Mouse (Mus musculus) telencephalon, adult 2 months (tissue): Measurements from ENCODE around the gene Zbtb8a.
A peak's percentile ranks its signal among the peaks of the same experiment; 100 is the strongest.
"Not testable (repeated sequence)": the region's sequence is repeated elsewhere in the genome, so short reads cannot be mapped to it uniquely, and the experiment has no call there.

Experiments used
- DNase-seq: peaks from one replicate; pipeline ENCODE4 v3.0.0-alpha.2; 2011; ENCODE audit warnings: low read depth, low spot score

The Zbtb8a gene

DNA sequence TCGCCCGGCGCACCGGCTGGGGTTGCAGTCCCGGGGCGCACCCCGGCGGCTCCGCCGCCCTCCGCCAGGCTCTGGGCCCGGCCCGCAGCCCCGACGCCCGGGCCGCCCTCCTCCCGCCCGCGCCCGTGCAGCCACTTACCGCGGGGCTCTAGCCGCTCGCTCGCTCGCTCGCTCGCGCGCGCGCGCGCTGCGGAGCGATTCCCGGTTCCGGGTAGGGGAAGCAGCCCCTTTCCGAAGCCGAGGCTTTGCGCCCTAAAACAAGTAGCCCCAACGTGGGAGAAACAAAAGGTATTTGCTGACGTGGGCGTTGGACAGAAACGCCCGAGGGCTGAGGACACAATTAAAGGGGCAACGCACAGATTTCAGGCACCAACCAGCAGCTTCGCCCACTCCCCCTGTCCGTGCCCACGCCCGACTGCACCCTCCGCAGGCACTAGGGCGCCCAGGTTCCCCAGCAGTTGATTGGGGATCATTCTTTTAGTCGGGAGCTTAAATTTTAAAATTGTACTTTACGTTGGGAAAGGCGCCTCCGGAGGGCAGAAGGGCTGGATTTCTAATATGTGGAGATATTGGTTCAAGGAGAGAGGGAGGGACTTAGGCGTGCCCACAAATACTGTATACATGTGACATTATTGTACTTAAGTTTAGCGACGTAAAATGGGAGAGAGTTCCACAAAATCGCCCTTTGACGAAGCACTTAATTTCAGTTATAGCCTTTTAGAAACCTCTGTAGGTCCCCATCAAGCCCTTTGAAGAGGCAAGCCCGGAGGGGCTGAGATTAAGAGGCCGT, at the start of gene Zbtb8a:
TSS of gene Zbtb8a (minus strand) at position 516 of the 790 bp plus-strand sequence.
- DNase-seq: no peak

DNA sequence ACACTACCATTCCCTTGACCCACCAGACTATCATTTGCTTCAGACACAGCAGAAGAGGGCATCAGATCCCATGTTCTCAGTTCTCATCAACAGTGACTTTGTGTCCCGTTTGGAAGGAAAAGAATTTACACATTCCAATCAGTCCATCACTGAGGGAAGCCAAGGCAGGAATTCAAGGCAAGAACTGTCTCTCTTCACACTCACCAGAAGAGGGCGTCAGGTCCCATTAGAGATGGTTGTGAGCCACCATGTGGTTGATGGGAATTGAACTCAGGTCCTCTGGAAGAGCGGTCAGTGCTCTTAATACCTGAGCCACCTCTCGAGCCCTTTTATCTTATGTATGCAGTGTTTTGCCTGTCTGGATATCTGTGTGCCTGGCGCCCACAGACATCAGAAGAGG, 40.4 kb upstream of the Zbtb8a start:
- no peak for DNase-seq

DNA sequence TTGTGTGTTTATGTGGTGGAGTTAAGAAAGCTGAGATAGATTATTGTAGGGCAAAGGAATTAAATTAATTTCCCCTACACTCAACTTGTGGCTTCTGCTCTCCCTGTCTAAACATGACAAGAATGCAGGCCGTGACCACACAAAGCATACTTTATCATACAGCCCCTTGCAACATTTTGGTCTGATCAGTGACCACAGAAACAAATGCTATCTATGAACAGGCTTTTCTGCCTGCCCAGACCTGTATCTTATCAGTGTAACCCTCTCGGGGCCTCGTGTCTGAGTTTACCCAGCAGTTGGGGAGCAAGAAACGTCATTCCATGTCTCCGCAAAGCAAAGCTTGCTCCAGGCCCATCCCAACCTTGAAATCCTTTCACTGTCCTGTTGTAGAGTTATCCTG, 38.6 kb upstream of the Zbtb8a start:
- no peak for DNase-seq

DNA sequence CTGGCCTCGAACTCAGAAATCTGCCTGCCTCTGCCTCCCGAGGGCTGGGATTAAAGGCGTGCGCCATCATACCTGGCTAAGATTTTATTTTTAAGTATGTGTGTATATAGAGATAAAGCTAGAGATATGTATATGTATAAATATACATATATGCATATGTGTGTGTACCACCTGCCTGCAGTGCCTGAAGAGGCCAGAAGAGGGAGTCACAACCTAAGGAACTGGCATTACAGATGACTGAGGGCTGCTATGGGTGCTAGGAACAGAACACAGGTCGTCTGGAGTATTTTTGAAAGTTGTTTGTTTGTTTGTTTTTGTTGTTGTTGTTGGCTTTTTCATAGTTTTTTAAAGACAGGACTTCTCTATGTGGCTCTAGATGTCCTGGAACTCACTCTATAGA, 38.0 kb upstream of the Zbtb8a start:
- no peak for DNase-seq

DNA sequence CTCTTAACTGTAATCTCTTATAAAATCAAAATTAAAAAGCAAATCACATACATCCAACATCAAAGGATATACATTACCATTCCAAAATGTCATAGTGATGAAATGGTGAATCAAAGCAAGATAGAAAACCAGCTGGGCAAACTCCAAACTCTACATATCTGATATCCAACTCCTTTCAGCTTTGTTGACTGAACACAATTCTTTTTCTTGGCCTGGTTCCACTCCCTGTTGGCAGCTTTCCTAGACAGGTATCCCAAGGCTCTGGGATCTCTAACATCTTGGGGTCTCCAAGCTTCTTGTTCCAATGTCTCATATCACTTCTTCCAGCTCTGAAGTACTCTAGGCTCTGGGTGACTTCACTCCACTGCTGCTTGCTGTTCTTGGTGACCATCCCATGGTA, 33.1 kb upstream of the Zbtb8a start:
- no peak for DNase-seq

DNA sequence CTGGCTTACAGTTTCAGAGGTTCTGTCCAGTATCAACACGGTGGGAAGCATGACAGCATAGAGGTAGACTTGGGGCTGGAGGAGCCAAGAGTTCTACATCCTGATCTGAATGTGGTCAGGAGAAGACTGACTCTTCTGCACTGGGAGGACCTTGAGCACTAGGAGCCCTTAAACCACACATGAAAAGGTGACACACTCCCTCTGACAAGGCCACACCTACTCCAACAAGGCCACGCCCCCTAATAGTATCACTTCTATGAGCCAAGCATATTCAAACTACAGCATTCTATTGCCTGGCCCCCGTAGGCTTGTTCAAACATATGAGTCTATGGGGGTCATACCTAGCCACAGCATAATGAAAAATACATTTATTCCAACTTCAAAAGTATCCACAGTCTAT, 32.6 kb upstream of the Zbtb8a start:
- DNase-seq: not testable (repeated sequence)

DNA sequence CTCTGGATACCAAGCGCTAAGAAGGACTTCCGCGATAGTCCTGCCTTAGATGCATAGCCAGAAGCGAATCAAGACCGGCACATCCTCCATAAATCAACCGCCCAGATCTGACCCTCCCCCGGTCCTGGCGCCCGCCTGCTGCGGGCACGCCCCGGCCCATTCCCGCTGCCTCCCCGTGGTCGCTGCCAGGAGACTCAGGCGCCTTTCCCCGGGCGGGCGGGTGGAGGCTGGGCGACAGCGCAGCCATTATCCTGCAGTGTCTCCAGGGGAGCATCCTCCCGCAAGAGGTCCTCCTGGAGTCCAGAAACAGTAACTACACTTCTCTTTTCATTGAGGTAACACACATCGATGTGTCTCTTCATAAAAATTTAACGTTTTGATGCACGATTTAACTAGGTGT, 28.5 kb upstream of the Zbtb8a start:
- peak; percentile 21 for DNase-seq

DNA sequence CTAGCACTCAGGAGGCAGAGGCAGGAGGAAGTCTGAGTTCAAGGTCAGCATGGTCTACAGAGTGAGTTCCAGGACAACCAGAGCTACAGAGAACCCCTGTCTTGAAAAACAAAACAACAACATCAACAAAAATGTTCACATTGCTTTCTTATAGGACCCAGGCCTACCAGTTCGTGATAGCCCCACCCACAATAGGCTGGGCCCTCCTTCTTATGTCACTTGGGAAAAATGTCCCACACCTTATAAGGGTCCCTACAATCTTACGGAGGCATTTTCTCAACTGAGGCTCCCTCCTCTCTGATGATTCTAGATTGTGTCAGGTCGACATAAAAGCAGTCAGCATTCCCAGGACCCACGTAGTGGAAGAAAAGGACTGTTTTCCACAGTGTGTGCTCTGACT, 21.9 kb upstream of the Zbtb8a start:
- DNase-seq: no peak

DNA sequence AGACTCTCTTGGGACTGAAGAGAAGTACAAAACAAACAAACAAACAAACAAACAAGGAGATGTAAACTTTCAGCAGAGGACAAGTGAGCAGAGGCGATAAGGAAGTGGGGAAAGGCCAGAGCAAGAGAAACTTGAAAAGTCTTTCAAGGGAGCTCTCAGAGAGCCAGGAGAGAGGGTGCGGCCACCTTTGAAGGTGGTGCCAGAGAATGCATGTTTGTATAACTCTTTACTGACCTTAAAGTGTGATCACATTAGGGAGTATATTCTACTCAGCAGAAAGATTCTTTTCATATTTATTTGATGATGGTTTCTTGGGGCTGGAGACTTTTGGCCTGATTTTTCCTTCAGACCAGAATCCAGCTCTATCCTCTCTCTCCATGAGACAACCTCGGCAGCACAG, 19.0 kb upstream of the Zbtb8a start:
- no peak for DNase-seq

DNA sequence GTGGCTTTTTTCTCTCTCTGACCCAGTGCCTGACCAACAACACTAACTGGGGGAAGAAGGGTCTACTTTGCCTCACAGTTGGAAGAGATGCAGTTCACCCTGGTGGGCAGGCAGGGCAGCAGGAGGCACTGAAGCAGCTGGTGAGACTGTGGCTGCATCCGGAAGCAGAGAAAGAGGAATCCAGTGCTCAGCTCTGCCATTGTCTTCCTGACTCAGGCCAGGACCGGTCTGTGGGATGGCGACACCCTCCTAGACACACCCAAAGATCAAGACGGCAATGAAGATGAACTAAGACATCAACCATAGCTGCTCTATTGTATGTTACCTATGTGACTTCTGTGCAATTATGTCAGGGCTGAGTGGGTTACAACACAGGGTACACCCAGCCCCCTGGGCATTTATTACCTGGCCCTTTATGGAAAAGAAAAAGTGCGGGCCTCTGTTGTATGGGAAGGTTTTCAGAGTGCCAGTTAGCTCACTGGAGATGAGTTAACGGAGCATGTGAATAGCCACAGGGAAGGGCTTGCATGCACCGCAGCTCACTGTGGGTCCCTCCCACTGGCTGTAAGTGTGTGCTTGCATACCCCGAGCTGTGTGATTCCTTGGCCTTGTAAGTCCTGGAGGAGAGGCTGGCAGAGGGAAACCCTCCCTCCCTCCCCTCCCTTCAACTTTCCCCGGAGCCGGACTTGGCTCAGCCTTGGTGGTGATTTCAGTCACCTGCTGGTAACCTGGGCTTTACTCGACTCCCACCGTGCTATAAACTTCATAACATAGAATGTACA, 16.4 kb upstream of the Zbtb8a start:
- no peak for DNase-seq

DNA sequence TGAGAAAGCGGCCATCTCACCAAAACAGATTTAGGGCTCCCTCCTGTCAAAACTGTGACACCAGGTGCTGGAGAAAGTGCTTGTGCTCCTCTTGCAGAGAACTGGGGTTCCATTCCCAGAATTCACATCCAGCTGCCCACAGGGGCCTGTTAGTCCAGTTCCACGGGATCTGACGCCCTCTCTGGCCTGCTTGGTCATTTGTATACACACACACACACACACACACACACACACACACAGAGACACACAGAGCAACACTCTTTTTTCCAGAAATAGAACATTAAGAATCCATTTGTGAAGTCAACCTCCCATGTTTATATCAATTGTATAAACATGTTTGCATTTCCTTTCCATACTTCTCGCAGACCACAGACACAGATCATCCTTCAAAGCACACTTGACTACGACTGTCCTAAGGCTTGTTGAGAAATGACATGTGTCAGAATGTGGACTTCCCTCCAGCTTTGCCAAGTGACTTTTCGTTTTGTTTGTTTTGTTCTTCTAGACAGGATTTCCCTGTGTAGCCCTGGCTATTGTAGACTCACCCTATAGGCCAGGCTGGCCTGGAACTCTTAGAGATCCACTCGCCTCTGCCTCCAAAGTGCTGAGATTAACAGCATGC, 13.1 kb upstream of the Zbtb8a start:
- no peak for DNase-seq

DNA sequence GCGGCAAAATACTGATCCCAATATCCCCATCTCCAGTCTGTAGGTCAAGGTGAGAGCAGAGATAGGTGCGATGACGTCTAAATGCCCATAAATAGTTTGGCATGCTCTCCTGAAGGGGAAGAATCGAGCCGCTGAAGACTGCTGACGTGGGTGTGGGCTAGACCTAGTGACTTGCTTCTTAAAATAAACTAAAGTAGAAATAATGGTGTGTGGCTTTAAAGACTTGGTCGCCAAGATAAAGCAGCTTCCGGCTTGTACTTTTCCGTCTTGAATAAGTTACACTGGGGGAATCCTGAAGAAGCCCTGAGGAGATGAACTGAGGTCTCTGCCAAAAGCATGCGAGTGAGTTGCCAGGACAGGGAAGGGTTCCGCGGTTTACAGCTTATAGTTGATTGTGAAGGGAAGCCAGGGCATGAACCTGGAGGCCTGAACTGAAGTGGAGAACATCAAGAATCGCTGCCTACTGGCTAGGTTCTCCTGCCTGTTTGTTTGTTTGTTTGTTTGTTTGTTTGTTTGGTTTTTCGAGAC, 12.4 kb upstream of the Zbtb8a start:
- DNase-seq: no peak

DNA sequence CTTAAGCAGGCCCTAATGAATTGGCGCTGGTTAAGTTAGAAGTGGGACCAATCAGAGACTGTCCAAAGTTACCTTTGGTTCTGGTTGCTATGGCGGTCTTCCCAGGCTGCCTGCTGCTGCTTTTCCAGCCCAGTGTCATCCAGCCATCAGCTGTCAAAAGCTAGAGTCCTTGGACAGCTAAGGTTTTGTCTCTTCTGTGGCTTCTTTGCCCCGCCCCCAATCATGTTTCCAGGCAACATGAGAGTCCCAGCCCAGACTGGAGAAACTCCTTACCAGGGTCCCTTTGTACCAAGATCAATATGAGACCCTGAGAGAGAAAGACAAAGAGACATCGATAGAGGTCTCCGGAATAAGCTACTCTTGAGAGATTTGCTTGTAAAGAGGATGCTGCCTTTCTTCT, 10.5 kb upstream of the Zbtb8a start:
- DNase-seq: no peak

DNA sequence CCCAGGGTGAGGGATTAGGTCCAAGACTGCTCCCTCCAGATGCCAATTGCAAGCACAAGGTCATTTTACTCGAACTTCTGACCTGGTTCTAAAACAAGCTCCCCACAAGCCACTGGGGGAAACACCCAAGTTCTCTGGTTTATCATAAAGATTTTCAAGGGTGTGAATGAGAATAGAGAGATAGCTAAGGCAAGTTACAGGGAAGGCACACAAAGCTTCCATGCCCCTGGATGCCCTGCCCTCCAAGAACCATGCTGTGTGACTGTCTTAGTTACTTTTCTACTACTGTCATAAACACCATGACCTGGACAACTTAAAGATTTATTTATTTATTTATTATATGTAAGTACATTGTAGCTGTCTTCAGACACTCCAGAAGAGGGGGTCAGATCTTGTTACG, 9.1 kb upstream of the Zbtb8a start:
- no peak for DNase-seq

DNA sequence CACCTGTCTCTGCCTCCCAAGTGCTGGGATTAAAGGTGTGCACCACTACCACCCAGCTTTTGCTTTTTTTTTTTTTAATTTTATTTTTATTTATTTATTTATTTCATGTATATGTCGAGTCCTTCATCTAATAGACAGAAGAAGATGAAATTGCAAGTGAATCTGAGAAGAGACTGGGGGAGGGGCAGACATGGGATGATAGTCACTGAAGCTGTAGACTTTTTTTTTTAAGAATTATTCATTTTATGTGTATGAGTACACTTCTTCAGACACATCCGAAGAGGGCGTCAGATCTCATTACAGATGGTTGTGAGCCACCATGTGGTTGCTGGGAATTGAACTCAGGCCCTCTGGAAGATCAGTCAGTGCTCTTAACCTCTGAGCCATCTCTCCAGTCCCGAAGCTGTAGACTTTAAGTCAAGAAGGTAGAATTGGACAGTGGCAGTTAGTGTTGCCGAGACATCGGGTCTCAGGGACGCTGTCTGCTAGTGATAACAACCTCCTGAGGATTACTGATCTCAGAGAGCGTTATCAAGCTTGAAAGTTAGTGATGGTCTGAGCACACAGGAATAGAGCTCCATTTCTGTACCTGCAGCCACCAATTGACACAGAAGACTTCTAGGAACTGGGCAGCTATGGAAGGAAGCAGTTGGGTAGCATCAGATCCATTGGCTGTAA, 8.5 kb upstream of the Zbtb8a start:
- no peak for DNase-seq

DNA sequence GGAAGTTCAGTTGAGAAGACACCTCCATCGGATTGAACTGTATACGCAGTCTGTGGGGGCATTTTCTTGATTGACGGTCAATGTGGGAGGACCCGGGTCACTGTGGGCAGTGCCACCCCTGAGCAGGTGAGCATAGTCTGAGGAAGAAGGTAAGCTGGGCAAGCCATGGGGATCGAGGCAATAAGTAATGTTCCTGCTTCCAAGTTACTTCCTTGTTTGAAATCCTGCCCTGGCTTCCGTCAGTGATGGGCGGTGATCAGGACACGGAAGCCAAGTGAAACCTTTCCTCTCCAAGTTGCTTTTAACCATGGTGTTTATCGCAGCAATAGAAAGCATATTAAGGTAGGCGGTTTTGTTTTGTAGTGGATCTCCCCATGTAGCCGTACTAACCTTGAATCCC, 7.8 kb upstream of the Zbtb8a start:
- no peak for DNase-seq

DNA sequence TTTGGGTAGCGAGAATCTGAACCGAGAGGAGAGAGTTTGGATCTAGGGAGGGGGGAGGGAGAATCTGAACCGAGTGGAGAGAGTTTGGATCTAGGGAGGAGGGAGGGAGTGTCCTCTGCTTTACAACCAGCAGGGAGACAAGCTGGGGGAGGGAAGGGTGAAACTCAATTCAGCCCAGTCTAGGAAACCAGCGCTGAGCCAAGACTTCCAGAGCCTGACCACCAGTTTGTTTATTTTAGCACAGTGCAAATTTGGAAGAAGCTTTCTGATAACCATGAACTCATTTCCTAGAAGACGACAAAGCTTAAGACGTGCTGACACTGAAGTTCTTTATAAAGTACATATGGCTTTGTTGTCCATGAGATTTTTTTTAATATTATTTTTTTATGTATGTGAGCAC, 6.5 kb upstream of the Zbtb8a start:
- DNase-seq: no peak

DNA sequence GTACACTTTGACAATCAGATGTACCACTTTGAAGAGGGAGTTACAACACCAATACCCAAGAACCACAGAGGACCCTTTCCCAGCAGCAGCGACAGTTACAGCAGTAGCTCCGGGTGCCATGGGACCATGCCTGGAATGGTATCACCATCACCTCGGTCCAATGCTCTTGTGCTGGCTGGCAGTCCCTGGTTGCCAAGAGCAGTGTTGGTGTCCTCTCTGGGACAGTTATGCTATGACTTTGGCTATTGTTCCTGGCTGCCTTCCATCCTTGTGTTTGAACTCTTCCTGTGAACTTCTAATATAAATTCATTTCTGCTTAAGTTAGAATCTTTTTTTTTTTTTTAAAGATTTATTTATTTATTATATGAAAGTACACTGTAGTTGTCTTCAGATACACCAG, 5.7 kb upstream of the Zbtb8a start:
- DNase-seq: no peak

DNA sequence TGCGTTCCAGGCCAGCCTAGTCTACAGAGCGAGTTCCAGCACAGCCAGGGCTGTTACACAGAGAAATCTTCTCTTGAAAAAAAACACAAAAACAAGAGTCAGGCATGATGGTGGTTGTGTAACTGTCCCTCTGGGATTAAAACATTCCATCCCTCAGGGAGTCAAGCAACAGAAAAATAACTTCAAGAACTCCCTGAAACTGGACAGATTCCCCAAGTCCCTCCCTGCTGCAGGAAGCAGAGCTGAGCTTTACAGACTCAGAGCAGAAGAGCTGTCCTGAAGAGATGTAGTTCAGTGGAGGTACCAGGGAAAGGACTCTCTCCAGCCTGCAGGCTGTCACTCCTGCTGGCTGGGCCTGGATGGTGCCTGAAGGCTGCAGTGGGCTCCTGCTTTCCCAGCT, 4.6 kb upstream of the Zbtb8a start:
- DNase-seq: no peak

DNA sequence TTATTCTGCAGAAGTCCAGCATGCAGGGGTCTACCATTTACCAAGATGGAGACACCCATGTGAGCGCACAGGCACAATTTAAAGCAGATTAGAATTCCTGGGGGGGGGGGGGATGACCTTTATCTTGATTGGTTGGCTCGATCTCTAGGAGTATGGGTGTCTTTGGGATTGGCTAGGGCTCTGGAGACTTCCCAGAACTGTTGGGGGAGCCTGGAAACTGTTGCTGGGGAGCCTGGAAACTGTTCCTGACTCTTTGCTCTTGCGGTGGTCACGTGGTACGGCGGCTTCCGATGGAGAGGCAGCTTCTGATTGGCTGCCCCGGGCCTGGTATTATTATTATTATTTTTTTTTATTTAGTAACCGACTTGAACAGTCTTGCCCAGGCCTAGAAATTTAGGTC, 4.1 kb upstream of the Zbtb8a start:
- DNase-seq: no peak

DNA sequence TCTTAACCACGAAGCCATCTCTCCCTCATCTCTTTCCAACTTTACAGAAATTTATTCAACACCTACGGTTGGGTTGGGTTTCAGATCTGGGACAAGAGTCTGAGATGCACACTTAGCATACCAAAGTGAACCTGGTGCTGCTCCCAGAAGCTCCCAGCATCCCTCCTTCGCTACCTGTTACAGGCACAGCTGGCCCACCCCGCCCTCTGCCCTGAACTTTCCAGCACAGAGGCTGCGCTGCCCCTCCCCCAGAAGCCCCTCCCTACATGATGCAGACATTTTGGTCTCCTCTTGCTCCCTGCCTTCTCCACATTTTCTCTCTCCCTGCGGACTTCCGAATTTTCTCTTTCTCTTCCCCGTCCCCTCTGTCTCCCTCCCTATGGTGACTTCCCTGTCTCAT, 3.2 kb upstream of the Zbtb8a start:
- DNase-seq: peak; percentile 15

DNA sequence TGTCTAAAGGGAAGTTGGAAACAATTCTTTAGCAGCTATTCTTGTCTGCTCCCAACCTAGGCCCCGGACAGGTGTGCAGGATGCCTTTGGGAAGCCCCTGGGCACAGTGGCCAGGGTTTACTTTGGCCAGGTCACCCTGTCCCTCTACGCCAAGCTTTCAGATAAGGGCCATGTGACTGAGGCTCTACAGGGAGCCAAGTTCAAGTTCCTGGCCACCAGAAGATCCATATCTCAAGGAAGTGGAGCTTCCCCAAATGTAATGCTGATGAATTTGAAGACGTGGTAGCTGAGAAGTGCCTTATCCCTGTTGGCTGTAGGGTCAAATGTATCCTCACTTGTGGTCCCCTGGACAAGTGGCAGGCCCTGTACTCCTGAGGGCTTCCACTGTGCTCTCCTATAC, 1.9 kb upstream of the Zbtb8a start:
- DNase-seq: no peak
